Mouse (Mus musculus): ENCODE results near the gene Magi2.
"Not testable (repeated sequence)": the region's sequence is repeated elsewhere in the genome, so short reads cannot be mapped to it uniquely, and the experiment has no call there.

Gene Magi2

DNA sequence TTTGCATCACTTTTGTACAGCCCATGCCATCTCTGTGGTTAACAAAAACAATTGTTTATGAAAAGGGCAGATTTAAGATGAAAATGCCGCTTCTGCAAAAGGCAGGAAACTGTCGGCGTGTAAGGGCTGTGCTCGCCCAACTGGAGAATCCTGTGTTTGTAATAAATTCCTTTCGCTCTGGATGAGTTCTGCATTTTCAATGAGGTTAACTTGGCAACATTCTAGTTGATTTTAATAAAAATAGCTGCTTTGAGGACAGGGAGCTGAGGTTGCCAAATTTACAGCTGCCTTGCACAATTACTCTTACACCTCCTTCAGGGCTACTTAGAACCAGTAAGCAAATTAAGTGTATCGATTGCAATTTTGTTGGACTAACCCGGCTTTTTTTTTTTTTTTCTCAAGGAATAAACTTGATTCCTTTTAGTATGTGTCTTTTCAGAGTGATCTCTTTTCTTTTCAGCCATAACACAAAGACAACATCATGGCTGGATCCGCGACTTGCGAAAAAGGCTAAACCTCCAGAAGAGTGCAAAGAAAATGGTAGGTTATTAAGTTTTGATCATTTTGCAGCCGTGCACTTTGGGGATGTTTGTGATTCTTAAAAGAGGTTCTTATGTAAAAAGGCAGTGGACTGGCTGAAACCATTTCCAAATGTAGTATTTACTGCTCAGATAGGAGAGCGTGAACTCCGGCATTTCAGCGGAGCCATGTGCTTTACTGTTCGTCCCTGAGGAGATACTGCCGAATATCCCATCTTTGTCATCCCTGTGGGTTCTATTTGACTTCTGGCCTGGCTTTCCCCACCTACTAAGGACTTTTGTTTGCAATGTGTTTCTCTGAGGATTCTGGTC lies 1001.3 kb downstream of the Magi2 start:
- peak; percentile 37 to 53 for DNase-seq (ENCODE audit: low spot score in 2 of 2)

- no peak for DNase-seq (ENCODE audit: low spot score in 2 of 2)
These were observed 1005.1 kb downstream of the Magi2 start for GRCm38 (mm10) chr5:20231908-20232307.

DNA sequence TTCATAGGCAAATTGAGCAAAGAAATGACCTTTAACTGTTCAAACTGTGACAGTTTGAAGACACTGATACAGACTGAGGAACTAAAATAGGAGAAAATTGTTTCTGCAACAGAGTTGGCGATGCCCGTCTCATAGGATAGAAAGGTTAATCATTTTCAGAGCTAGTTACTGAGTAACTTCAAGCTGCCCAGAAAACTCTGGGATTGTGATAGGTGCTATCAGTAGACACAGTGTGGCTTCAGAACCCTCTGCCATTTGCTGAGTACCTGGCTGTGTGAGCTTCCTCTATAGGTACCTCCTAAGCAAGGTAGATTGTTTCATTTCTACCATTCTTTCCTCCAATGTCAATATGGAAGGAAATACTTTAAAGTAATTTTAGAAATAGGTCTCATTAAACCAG lies 1014.7 kb downstream of the Magi2 start:
- no peak for DNase-seq (ENCODE audit: low spot score in 2 of 2)

DNA sequence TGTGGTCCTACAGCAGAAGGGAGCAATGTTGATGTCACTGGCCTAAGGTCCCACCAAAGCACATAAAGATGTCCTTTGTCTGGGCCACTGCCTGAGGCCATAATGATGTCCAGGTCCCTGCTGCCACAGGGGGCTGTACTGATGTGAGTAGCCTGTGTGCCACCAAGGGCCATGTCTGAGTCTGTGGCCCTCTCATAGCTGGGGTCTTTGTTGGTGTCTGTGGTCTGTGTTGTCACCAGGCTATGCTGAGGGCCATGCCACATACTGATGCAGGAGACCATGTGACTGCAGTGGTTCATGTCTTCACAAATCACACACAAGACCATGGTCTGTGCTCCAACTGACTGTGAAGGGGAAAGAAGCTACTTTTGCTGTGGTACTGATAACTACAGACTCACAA lies 1015.7 kb downstream of the Magi2 start:
- DNase-seq (ENCODE audit: low spot score in 2 of 2), result no peak

DNA sequence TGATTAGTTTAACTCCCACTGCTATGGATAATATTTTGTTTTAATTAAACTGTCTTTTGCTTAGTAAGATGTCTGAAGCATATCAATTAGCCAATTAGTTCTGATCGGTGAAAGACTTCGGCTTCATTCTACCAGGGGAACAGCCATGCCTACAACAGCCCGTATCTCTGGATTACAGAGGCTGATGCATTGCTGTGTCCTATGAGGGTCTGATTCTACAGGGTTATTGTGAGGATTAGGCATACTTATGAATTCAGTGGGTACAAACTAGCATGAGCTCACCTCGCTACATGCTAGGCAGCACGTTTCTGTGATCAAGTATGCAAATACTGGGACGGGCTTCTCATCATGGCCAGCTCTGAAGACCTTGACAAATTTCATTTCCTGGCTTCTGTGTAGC lies 1022.5 kb downstream of the Magi2 start:
- DNase-seq (ENCODE audit: low spot score in 2 of 2), result no peak

DNA sequence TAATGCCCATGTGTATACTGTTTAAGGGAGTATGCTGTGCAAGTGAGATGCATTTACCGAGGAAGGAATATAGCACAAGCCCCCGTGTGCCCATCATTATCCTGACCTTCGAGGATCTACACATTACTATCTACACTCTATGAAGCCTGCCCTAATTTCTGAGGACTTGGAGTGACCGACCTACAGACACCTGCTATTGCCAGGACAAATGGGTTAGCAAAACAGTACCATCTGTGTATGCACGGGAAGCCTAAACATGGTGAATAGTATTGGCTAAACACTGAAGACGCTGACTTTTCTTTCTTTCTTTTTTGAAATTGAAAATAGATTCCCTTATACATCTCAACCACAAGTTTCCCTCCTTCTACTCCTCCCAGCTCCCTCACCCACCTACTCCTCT lies 1024.7 kb downstream of the Magi2 start:
- DNase-seq (ENCODE audit: low spot score in 2 of 2), result no peak

- DNase-seq (ENCODE audit: low spot score in 2 of 2), result no peak
These were observed 1029.5 kb downstream of the Magi2 start for GRCm38 (mm10) chr5:20256150-20256868.

DNA sequence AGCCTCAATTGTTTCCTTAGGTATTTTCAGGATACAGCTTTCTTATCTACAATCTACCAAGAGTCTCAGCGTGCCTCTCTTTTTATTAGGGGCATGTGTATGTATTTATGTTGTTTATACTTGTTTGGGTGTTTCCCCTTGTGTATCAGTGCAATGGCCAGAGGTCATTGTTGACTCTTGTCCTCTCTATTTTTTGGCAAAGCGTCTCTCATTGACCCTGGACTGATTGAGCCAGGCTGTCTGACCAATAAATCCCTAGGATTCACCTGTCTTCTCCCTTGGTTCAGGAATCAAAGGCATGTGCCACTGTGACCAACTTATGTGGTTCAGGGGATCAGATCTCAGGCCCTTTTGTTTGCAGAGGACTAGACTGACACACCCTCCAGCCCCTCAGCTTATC lies 1030.1 kb downstream of the Magi2 start:
- DNase-seq (ENCODE audit: low spot score in 2 of 2), result no peak

DNA sequence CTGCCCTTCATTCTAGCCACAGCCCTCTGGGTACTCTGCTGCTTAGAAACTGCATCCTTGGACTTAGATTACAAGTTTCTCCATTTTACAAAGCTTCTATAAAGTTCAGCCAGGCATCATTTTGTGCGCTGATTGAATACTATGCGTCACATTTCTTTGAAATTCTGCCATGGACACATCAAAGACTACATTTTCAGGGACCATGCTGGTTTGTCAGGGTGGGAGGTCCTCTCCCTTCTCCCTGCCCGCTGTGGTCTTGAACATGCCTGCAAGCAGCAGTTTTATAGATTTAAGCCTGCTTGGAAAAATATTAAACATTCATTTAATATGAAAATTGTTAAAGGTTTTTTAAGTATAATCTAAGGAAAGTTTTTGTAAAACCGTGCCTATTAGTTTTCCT lies 1030.6 kb downstream of the Magi2 start:
- DNase-seq (ENCODE audit: low spot score in 2 of 2), result no peak

DNA sequence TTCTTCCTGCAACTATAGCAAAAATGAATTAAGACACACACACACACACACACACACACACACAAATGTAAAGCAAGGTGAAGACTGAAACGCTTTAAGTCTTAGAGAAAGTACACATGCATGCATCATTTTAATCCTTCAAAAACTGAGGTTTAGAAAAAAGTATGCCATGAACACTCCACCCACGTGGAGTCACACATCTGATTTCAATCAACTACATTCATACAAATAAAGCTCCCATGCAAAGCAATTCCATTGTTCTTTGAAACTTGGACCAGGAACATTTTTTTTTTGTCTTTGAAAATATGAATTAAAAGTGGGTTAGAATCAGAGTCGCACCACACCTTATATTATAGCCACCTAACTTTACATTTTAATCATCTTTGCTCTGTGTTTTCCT lies 1032.9 kb downstream of the Magi2 start:
- no peak for DNase-seq (ENCODE audit: low spot score in 2 of 2)

DNA sequence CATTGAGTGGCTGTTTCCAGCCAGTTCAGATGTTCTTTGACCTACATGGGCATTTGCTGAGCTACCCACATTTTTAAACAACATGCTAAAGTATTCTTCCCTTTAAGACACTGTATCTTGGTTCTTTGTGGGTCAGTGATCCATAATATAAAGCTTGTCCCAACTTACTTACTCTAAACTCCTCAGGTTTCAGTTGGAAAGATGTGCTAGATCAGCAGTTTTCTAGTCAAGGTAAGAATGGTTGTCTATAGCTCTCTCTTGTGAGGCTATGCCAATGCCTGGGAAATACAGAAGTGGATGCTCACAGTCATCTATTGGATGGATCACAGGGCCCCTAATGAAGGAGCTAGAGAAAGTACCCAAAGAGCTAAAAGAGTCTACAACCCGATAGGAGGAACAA lies 1045.8 kb downstream of the Magi2 start:
- DNase-seq (ENCODE audit: low spot score in 2 of 2), result not testable (repeated sequence)

GRCm38 (mm10) chr5:20275632-20276031 lies 1048.8 kb downstream of the Magi2 start:
- no peak for DNase-seq (ENCODE audit: low spot score in 2 of 2)

DNA sequence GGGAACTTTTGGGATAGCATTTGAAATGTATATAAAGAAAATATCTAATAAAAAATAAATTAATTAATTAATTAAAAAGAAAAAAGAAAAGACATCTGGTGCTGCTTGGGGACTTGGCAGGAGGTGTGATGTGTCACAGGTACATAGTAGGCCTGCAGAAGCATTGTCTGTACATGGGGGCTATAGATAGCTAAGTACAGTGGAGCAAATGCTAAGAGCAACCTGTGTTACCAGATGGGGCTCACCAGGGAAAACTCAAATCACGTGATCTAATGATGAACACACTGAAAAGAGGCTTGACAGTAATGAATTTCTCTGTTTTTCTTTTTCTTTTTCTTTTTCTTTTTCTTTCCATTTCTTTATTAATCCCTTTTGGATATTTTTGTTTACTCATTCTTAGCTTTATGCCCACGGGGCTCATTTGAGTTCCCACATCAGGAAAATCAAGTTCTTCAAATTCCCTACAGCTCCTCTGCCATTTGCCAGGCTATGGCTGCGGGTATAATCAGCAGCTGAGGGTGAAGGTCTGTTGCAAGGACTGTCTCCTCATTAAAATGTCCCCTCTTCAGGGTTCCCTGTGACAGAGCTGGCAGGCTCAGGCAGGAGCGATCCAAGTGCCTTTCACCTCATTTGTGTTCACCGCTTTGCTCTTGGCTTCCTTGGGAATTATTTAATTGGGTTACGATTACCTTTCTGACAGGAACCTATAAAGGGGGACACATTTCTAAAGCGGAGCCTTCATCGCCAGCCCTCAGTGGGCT lies 1058.4 kb downstream of the Magi2 start:
- DNase-seq (ENCODE audit: low spot score in 2 of 2), result no peak

DNA sequence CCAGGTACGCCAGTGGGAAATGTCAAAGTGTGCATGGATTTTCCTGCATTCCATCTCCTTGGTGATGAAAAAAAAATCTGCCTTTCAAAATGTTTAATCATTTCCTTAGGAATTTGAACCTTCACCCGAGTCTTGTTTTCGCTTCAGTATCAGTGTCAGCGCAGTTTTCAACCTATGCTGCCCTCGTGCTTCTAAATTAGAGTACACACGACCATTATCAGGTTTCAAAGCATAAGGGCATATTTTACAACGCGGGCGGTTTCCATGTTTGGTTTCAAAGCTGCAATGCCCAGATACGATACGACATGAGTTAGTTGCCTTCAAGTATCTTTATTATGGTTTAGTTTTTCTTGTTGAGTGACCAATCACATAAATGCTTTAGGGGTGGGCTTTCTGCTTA lies 1067.7 kb downstream of the Magi2 start:
- DNase-seq (ENCODE audit: low spot score in 2 of 2), result no peak

- DNase-seq (ENCODE audit: low spot score in 2 of 2), result no peak
These were observed 1073.0 kb downstream of the Magi2 start for GRCm38 (mm10) chr5:20299816-20300215.

- peak in 1 of 2 experiments; percentile 35 for DNase-seq (ENCODE audit: low spot score in 2 of 2)
These were observed 1076.5 kb downstream of the Magi2 start for GRCm38 (mm10) chr5:20303056-20303965.

DNA sequence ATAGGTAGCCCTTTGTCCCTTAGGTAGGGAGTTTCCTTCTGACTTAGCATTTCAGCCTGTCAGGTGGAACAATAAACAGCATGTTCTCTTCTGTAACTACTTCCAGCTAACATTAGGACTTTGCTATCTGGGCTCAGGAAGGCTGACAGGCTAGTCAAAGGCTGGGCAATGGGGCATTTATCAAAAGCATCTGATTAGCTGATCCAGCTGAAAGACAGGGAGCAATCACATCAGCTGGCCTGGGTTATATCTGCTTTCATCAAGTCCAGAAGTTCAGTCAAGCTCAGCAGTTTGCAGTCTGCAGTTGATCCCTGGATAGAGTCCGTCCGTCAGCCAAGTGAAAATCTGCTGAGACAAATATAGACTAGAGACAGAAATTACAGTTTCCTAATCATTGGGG lies 1094.1 kb downstream of the Magi2 start:
- DNase-seq (ENCODE audit: low spot score in 2 of 2), result no peak

DNA sequence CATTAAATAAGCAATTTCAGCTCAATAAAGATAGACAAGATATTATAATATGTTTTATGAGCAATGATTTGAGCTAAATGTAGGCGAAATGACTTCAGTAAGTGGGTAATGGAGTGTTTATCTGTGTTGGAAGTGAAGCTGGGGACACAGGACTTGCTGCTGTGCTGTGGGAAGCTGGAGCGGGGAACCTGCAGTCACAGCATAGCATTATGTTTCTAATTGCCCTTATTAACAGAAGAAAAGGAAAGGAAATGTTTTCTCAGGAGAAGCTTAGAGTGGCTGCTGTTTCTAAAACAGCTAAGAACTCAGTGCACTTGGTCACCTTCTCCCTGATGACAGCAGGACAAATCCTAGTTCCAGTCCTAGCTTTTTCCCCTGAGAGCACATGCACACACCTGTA lies 1098.5 kb downstream of the Magi2 start:
- no peak for DNase-seq (ENCODE audit: low spot score in 2 of 2)

DNA sequence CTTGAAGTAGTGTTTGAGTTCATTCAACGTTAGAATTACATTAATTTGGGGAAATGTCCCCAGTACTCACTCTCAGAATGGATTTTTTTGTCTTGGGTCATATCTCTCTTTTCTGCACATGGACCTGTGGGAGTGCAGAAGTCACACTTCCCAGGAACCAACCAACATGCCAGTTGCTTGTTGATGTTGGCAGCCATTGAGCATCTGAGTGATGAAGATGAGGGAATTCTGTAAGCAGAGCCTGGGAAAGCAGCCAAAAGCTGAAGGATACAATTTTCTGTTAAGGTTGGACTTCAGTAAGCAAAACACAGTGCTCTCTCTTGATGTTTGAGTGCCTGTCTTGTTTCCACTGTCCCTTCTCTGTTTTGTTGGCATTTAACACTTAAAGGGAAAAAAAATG lies 1102.1 kb downstream of the Magi2 start:
- no peak for DNase-seq (ENCODE audit: low spot score in 2 of 2)

GRCm38 (mm10) chr5:20330025-20330424 lies 1103.2 kb downstream of the Magi2 start:
- no peak for DNase-seq (ENCODE audit: low spot score in 2 of 2)

GRCm38 (mm10) chr5:20332574-20332973 lies 1105.7 kb downstream of the Magi2 start:
- no peak for DNase-seq (ENCODE audit: low spot score in 2 of 2)

Measured in right cerebral cortex, adult 2 months (tissue).